Mouse (Mus musculus): ENCODE results near the gene Thrsp. TPM values are rescaled to one million over a fixed set of nuclear protein-coding genes. Genes with fewer than 3 reads are reported as not detected.

Gene Thrsp
- 0.71 TPM for polyA plus RNA-seq (2014; fragmentation: Illumina TruSeq; extraction: RNeasy Lipid Tissue Mini Kit (QIAGEN cat#74804); ENCODE audit: low read depth, low replicate concordance)

GRCm38 (mm10) chr7:97416906-97417777, at the start of gene Thrsp:
Thrsp (minus strand) TSS chr7:97417730.

GRCm38 (mm10) chr7:97451023-97451422, 33.5 kb upstream of the Thrsp start, which contains the start of gene Kctd14:
Kctd14 (plus strand) TSS chr7:97451323.

GRCm38 (mm10) chr7:97399960-97400715, 17.4 kb downstream of the Thrsp start, which contains the start of gene Ndufc2:
Ndufc2 (plus strand) TSS chr7:97400003.

Other genes starting within 250 kb of the Thrsp start
- gene Usp35, start 85.7 kb downstream of the Thrsp start, polyA plus RNA-seq (2014; fragmentation: Illumina TruSeq; extraction: RNeasy Lipid Tissue Mini Kit (QIAGEN cat#74804); ENCODE audit: low read depth, low replicate concordance), result 0.21 TPM
- 1.2 TPM for gene Kctd21, start 85.4 kb downstream of the Thrsp start, polyA plus RNA-seq (2014; fragmentation: Illumina TruSeq; extraction: RNeasy Lipid Tissue Mini Kit (QIAGEN cat#74804); ENCODE audit: low read depth, low replicate concordance)
- gene Alg8, start 46.1 kb downstream of the Thrsp start, polyA plus RNA-seq (2014; fragmentation: Illumina TruSeq; extraction: RNeasy Lipid Tissue Mini Kit (QIAGEN cat#74804); ENCODE audit: low read depth, low replicate concordance), result 44.0 TPM
- gene Ndufc2, start 17.7 kb downstream of the Thrsp start, polyA plus RNA-seq (2014; fragmentation: Illumina TruSeq; extraction: RNeasy Lipid Tissue Mini Kit (QIAGEN cat#74804); ENCODE audit: low read depth, low replicate concordance), result 57.3 TPM
- gene Kctd14, start 33.6 kb upstream of the Thrsp start, polyA plus RNA-seq (2014; fragmentation: Illumina TruSeq; extraction: RNeasy Lipid Tissue Mini Kit (QIAGEN cat#74804); ENCODE audit: low read depth, low replicate concordance), result 23.3 TPM
- gene Ints4, start 63.2 kb upstream of the Thrsp start, polyA plus RNA-seq (2014; fragmentation: Illumina TruSeq; extraction: RNeasy Lipid Tissue Mini Kit (QIAGEN cat#74804); ENCODE audit: low read depth, low replicate concordance), result 88.6 TPM
- 15.7 TPM for gene Aamdc, start 161.8 kb upstream of the Thrsp start, polyA plus RNA-seq (2014; fragmentation: Illumina TruSeq; extraction: RNeasy Lipid Tissue Mini Kit (QIAGEN cat#74804); ENCODE audit: low read depth, low replicate concordance)
- 30.8 TPM for gene Rsf1, start 162.2 kb upstream of the Thrsp start, polyA plus RNA-seq (2014; fragmentation: Illumina TruSeq; extraction: RNeasy Lipid Tissue Mini Kit (QIAGEN cat#74804); ENCODE audit: low read depth, low replicate concordance)